Mouse (Mus musculus) heart, embryonic 11.5 days (tissue): ENCODE results near the gene 9330159F19Rik. TPM values are rescaled to one million over a fixed set of nuclear protein-coding genes. Genes with fewer than 3 reads are reported as not detected.

Source experiments
- ATAC-seq: fragments of 200-750 bp; cut with Nextera tagmentation; replicated peaks from 2 replicates; pipeline ENCODE4 v1.8.0; 2017; ENCODE audit warnings: moderate library complexity; ENCODE audit not compliant: insufficient number of reproducible peaks, low FRiP score, low TSS enrichment
- H3K27ac ChIP-seq: fragments of 300-500 bp; sonication (generic); 2 replicates; pipeline ENCODE4 v1.5.1; 2014; ENCODE audit warnings: mild to moderate bottlenecking, low read depth, low read length
- H3K27me3 ChIP-seq: fragments of 300-500 bp; sonication (generic); 2 replicates; pipeline ENCODE4 v1.6.1; 2014; ENCODE audit warnings: mild to moderate bottlenecking, low read length, mixed read lengths; ENCODE audit not compliant: control insufficient read depth, insufficient read depth
- H3K36me3 ChIP-seq: fragments of 300-500 bp; sonication (generic); 2 replicates; pipeline ENCODE4 v1.6.1; 2014; ENCODE audit warnings: mild to moderate bottlenecking, low read length, moderate library complexity, mixed read lengths; ENCODE audit not compliant: control insufficient read depth, insufficient read depth
- H3K4me1 ChIP-seq: fragments of 300-500 bp; sonication (generic); 2 replicates; pipeline ENCODE4 v1.6.1; 2014; ENCODE audit warnings: low read length; ENCODE audit not compliant: control insufficient read depth, insufficient read depth
- H3K4me2 ChIP-seq: fragments of 300-500 bp; sonication (generic); 2 replicates; pipeline ENCODE4 v1.6.1; 2014; ENCODE audit warnings: mild to moderate bottlenecking, moderate library complexity
- H3K4me3 ChIP-seq: fragments of 300-500 bp; sonication (generic); 2 replicates; pipeline ENCODE4 v1.5.1; 2014; ENCODE audit warnings: low read depth, low read length
- H3K9ac ChIP-seq: fragments of 300-500 bp; sonication (generic); 2 replicates; pipeline ENCODE4 v1.6.1; 2014; ENCODE audit warnings: mild to moderate bottlenecking, low read depth, low read length, moderate library complexity
- H3K9me3 ChIP-seq: fragments of 300-500 bp; sonication (generic); replicated peaks from 2 replicates; pipeline ENCODE4 v1.6.1; 2016; ENCODE audit warnings: low read length; ENCODE audit not compliant: control insufficient read depth
- WGBS: fragments of 180-500 bp; shearing (Covaris S2); extraction: QIAGEN DNeasy Blood & Tissue Kit; methylation state at CpG from one replicate; pipeline ENCODE4 v1.1.7; 2014; ENCODE audit not compliant: insufficient replicate concordance; 5-methylcytosine and 5-hydroxymethylcytosine counted together
- polyA plus RNA-seq: library from polyadenylated mRNA; unstranded; fragments of >200 nt; fragmentation: Nextera tagmentation; extraction: Ambion mirVana; gene quantifications from 2 replicates; pipeline ENCODE4 v1.2.1, GENCODE M21; 2014

Gene 9330159F19Rik
- polyA plus RNA-seq, 1 experiment from 2014 or later: 0.34 TPM

- no peak overlapping the region for H3K4me3 ChIP-seq
- 91% methylated on average over 33 of the region's 33 CpGs for WGBS
Observed at GRCm38 (mm10) chr10:29196811-29197210, 14.6 kb upstream of the 9330159F19Rik start.

GRCm38 (mm10) chr10:29198642-29199041, 12.8 kb upstream of the 9330159F19Rik start, which contains the start of gene Gm49353:
Gene Gm49353, plus strand, starts transcription at chr10:29198954.
- H3K27ac ChIP-seq: no peak within 1 kb of the TSS
- no peaks in the 10 kb centered on the region for H3K9me3 ChIP-seq
- no peaks in the 10 kb centered on the region for H3K27me3 ChIP-seq
- ATAC-seq: no peak
- H3K4me2 ChIP-seq: no peak within 1 kb of the TSS
- H3K4me3 ChIP-seq: no peak within 1 kb of the TSS
- no peak within 1 kb of the TSS for H3K9ac ChIP-seq
- H3K36me3 ChIP-seq: no peaks in the 10 kb centered on the region
- WGBS: 81% methylated on average over 7 of the region's 7 CpGs
- H3K4me1 ChIP-seq: no peaks in the 10 kb centered on the region

More at GRCm38 (mm10) chr10:29196811-29197210, 14.6 kb upstream of the 9330159F19Rik start:
- H3K27me3 ChIP-seq: no peaks in the 10 kb centered on the region
- H3K4me1 ChIP-seq: no peaks in the 10 kb centered on the region
- H3K4me2 ChIP-seq: no peak overlapping the region
- no peak for ATAC-seq
- H3K9me3 ChIP-seq: no peaks in the 10 kb centered on the region
- no peak overlapping the region for H3K9ac ChIP-seq
- no peaks in the 10 kb centered on the region for H3K36me3 ChIP-seq
- no peak overlapping the region for H3K27ac ChIP-seq

- Histone ChIP-seq H3K36me3 (no peaks in the 10 kb centered on the region), H3K4me1 (no peaks in the 10 kb centered on the region), H3K9me3 (no peaks in the 10 kb centered on the region), H3K4me2 (no peak overlapping the region), H3K9ac (no peak overlapping the region), H3K27ac (no peak overlapping the region), H3K4me3 (no peak overlapping the region), H3K27me3 (no peaks in the 10 kb centered on the region)
- no peak for ATAC-seq
- 66% methylated on average over 3 of the region's 3 CpGs for WGBS
Observed at GRCm38 (mm10) chr10:29199835-29200234, 11.6 kb upstream of the 9330159F19Rik start.

GRCm38 (mm10) chr10:29200609-29201008, 10.8 kb upstream of the 9330159F19Rik start:
- Histone ChIP-seq H3K4me1 (no peaks in the 10 kb centered on the region), H3K4me3 (no peak overlapping the region), H3K4me2 (no peak overlapping the region), H3K9me3 (no peaks in the 10 kb centered on the region), H3K27me3 (no peaks in the 10 kb centered on the region), H3K9ac (no peak overlapping the region), H3K27ac (no peak overlapping the region), H3K36me3 (no peaks in the 10 kb centered on the region)
- ATAC-seq: no peak
- WGBS: 75% methylated on average over 1 of the region's 1 CpGs

GRCm38 (mm10) chr10:29206730-29207129, 4.7 kb upstream of the 9330159F19Rik start:
- no peak overlapping the region for H3K9ac ChIP-seq
- H3K27ac ChIP-seq: no peak overlapping the region
- H3K9me3 ChIP-seq: no peaks in the 10 kb centered on the region
- no peaks in the 10 kb centered on the region for H3K27me3 ChIP-seq
- H3K36me3 ChIP-seq: no peaks in the 10 kb centered on the region
- no peak overlapping the region for H3K4me3 ChIP-seq
- H3K4me2 ChIP-seq: no peak overlapping the region
- no peaks in the 10 kb centered on the region for H3K4me1 ChIP-seq
- ATAC-seq: no peak

GRCm38 (mm10) chr10:29208735-29209134, 2.7 kb upstream of the 9330159F19Rik start:
- Histone ChIP-seq H3K9ac (no peak overlapping the region), H3K27ac (no peak overlapping the region), H3K4me2 (no peak overlapping the region), H3K9me3 (no peaks in the 10 kb centered on the region), H3K27me3 (no peaks in the 10 kb centered on the region), H3K4me1 (no peaks in the 10 kb centered on the region), H3K4me3 (no peak overlapping the region), H3K36me3 (no peaks in the 10 kb centered on the region)
- 40% methylated on average over 3 of the region's 3 CpGs for WGBS
- no peak for ATAC-seq

GRCm38 (mm10) chr10:29213534-29214100, 2.2 kb downstream of the 9330159F19Rik start:
- Histone ChIP-seq H3K4me2 (no peak overlapping the region), H3K27me3 (no peaks in the 10 kb centered on the region), H3K9me3 (no peaks in the 10 kb centered on the region), H3K4me1 (no peaks in the 10 kb centered on the region), H3K36me3 (no peaks in the 10 kb centered on the region), H3K27ac (no peak overlapping the region), H3K4me3 (no peak overlapping the region), H3K9ac (no peak overlapping the region)
- WGBS: 59% methylated on average over 3 of the region's 3 CpGs
- ATAC-seq: no peak

- Histone ChIP-seq H3K27ac (no peak overlapping the region), H3K4me2 (no peak overlapping the region), H3K4me1 (no peaks in the 10 kb centered on the region), H3K36me3 (no peaks in the 10 kb centered on the region), H3K4me3 (no peak overlapping the region), H3K27me3 (no peaks in the 10 kb centered on the region), H3K9me3 (no peaks in the 10 kb centered on the region), H3K9ac (no peak overlapping the region)
- WGBS: 83% methylated on average over 1 of the region's 1 CpGs
- ATAC-seq: no peak
Observed at GRCm38 (mm10) chr10:29216957-29217356, 5.6 kb downstream of the 9330159F19Rik start.

- WGBS: 72% methylated on average over 2 of the region's 2 CpGs
- no peak overlapping the region for H3K27ac ChIP-seq
- H3K9ac ChIP-seq: no peak overlapping the region
- no peaks in the 10 kb centered on the region for H3K4me1 ChIP-seq
- H3K9me3 ChIP-seq: no peaks in the 10 kb centered on the region
- H3K27me3 ChIP-seq: no peaks in the 10 kb centered on the region
- ATAC-seq: no peak
- no peak overlapping the region for H3K4me3 ChIP-seq
- no peak overlapping the region for H3K4me2 ChIP-seq
- no peaks in the 10 kb centered on the region for H3K36me3 ChIP-seq
Observed at GRCm38 (mm10) chr10:29217451-29217850, 6.0 kb downstream of the 9330159F19Rik start.
